Mouse (Mus musculus) right cerebral cortex, postnatal 4 days (tissue): Measurements from ENCODE around the gene Mplkip.
A peak's percentile ranks its signal among the peaks of the same experiment; 100 is the strongest.

Experiments used
- DNase-seq: peaks from one replicate; pipeline ENCODE4 v3.0.0-alpha.2; 2022

Mplkip gene

DNA sequence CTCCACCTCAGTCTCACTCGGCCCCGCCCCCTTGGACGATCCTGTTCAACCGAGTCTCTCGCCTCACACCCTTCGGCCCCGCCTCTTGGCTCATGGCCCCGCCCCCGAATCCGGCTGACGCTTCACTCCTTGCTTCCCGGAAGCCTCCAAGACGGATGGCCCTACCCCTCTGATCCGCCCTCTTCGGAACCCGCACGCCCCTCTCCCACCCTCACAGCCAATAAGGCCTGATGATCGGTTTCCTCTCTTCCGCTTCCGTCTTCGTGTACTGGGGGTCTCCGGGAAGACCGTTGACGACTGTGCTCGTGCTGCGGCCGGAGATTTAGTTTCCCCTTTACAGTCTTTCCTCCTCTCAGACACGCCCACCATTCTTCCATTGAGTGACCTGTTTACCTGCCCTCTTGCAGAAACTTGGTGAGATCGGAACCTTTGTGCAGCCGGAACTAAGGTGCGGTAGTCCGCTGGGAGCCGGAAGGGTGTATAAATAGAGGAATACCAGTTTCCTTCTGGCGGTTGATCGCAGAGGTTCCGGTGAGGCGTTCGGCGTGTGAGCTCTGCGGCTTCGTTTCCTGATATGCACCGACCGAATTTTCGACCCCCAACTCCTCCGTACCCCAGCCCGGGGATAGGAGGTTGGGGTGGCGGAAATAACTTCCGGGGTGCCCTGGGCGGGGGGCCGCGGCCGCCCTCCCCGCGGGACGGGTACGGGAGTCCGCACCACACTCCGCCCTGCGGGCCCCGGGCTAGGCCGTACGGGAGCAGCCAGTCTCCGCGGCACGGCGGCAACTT, at the start of gene Mplkip, which contains the start of gene Sugct:
Gene Mplkip, plus strand, starts transcription at position 282 of the 789 bp plus-strand sequence.
Gene Sugct, minus strand, starts transcription at position 643 of the 789 bp plus-strand sequence.
- peak; percentile 100 for DNase-seq

DNA sequence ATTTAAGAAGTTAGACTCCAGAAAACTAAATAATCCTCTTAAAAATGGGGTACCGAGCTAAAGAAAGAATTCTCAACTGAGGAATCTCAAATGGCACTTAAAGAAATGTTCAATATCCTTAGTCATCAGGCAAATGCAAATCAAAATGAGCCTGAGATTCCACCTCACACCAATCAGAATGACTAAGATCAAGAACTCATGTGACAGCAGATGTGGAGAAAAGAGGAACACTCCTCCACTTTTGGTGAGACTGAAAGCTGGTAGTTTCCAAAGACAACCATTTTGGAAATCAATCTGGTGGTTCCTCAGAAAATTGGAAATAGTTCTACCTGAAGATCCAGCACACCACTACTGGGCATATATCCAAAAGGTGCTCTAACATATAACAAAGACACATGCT, 27.6 kb upstream of the Mplkip start:
- DNase-seq, result no peak

DNA sequence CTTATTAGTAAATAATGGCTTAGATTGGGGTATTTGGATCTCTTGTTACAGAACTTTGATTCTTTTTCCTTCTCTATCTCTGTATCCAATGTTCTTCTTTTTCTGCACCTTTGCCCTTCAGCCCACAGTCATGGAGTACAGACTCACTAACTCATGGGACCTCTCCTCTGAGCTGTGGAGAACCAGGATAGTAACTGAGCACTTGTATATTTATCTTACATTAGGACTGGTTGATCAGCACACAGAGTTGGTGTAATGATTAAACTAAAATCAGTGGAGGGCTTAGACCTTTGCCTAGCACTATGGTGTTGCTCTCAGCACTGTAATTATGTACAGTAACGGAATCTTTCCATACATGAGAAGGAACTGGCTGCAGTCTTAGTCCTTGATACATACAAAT, 23.9 kb upstream of the Mplkip start:
- no peak for DNase-seq

DNA sequence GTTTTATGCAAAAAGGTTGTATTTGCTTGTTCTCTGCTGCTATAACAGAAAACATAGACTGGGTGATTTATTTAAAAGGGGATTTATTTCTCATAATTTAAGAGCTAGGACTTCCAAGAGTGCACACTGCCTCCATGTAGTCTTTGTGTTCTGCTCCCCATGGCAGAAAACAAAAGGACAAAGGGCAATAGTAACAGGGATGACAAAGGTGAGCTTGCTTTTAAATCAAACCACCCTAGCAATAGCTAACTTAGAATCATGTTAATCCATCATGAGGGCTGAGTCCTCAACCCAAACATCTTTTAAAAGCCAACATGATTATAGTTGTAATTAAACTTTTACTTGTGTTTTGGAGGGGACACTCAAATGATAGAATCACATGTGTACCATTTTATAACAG, 5.5 kb upstream of the Mplkip start:
- no peak for DNase-seq

GRCm38 (mm10) chr13:17690686-17691085, 4.3 kb upstream of the Mplkip start:
- no peak for DNase-seq

DNA sequence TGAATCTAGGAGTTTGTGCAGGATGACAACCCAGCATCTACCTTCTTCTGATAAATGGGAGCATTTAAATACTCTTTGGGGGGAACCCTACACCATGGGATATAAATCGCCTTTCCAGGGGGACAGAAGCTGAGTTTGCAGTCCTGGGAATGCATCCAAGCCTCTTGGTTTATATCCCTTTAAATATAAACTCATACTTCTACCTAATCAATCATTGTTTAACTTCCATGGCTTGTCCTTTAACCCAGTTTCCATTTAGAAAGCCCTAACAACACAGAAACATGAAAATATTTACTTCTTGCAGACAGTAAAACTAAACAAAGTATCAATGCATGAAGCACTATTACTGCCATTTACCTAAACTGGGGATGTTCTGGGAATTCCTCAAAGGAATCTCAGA, 3.6 kb upstream of the Mplkip start:
- no peak for DNase-seq

- no peak for DNase-seq
Measured at GRCm38 (mm10) chr13:17693816-17694215, 1.2 kb upstream of the Mplkip start.

DNA sequence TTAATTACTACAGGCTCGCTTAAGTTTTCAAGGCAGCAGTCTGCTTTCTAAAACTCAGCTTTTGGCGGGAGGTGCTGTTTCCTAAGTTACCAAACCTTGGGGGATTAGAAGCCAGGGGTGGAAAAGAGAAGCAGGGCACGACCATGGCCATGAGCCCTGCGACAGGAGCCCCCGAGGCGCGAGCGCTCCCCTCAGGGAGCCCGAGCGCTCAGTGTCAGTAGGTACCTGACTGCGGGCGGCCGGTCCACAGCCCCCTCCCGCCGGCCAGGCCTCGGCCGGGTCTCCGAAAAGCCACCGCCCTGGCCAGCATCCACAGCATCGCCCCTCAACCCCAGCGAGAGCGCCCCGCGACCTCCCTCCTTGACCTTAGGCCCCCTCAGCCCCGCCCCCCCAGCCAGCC, 578 bp upstream of the Mplkip start:
- DNase-seq, result no peak

- DNase-seq, result no peak
Measured at GRCm38 (mm10) chr13:17695898-17696580, 1.0 kb downstream of the Mplkip start.

- DNase-seq, result no peak
Measured at GRCm38 (mm10) chr13:17700090-17700715, 5.2 kb downstream of the Mplkip start.

- no peak for DNase-seq
Measured at GRCm38 (mm10) chr13:17701322-17701721, 6.3 kb downstream of the Mplkip start.

DNA sequence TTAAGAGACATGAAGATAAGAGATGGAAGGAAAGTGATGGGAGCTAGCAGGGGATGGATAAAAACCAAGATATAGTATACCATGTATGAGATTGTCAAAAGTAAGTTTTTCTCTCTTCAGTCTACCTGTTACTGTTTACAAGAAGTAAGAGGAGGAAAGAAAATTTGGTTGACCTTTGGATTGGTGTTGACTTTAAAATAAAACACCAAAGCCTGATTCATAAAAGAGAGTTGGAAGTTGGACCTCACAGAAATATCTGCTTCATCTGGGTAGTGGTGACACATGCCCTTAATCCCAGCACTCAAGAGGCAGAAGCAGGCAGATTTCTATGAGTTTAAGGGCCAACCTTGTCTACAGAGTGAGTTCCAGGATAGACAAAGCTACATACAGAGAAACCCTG, 7.3 kb downstream of the Mplkip start:
- DNase-seq, result no peak

DNA sequence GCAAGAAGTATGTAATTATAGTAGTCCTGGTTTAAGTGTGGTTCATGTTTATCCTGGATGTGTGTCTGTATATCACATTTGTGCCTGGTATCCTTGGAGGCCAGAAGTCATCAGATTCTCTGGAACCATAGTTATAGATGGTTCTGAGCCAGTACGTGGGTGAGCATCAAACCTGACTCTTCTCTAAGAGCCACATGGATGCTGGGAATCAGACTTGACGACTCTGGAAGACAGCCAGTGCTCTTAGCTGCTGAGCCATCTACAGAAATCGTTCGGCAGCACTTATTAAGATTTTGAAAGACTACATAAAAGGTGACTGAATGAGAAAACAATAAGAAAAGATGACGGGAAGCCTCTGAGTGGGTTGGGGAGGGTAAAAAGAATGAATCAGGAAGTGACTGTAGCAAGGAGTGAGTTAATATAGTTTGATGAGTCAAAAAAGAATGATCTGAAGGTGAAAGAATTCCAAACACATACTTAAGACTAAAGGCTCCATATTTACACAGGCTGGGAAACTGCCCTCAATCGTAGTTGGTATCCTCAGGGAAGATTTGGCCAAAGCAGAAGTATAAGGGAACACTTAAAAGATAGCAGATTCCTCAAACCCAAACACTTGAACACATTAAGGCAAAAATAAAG, 10.3 kb downstream of the Mplkip start:
- DNase-seq, result no peak

DNA sequence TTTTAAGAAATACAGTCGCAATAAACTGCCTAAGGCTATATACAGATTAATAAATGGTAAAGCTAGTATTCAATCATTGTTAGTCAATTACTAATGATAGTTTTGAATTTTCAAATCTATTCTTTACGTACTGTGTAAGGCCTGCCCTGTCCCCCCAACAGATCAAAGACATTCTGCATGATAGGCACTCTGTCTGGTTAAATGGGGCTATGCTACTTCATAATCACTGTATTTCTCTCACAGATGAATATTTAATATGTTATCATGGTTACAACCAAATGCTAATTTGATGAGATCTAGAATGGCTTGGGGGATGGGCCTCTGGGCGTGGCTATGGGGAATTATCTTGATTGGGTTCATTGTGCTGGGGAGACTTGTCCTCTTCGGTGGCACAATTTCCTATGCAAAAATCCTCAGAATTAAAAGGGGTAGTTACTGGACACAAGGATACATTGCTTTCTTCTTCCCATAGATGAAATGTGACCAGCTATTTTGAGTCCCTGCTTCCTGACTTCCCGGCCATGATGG, 13.9 kb downstream of the Mplkip start:
- no peak for DNase-seq

GRCm38 (mm10) chr13:17717357-17717756, 22.4 kb downstream of the Mplkip start:
- no peak for DNase-seq

DNA sequence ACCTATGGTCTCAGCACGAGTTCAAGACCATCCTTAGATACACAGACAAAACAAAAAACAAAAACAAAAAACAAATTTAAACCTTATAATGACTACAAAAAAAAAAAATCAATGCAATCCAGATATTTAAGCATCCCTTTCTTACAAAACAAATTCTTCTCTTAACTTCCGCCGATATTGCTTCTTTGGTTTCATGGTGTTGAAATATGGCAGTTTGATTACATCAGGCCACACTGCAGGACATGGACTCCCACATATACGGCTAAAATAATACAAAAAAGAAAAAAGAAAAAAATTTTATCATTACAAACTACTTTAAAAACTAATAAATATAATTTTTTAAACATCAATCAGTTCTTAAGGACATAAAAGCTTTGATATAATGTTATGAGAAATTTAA, 32.9 kb downstream of the Mplkip start:
- DNase-seq, result no peak

- DNase-seq, result no peak
Measured at GRCm38 (mm10) chr13:17728798-17729197, 33.8 kb downstream of the Mplkip start.
